Mouse (Mus musculus) small intestine, adult 2 months (tissue): ENCODE results near the gene Frem2.

ENCODE experiments used
- CTCF ChIP-seq: fragments of 200-500 bp; IDR thresholded peaks from 2 replicates; pipeline ENCODE4 v1.5.1; 2012; ENCODE audit warnings: low read depth, mild to moderate bottlenecking, control low read depth, inconsistent platforms, low read length, moderate library complexity, mixed read lengths; ENCODE audit not compliant: insufficient replicate concordance, insufficient read length; ENCODE audit errors: extremely low read depth
- POLR2A ChIP-seq: fragments of 200-500 bp; IDR thresholded peaks from 2 replicates; pipeline ENCODE4 v1.6.1; 2012; ENCODE audit warnings: low read depth, mild to moderate bottlenecking, control low read depth, inconsistent platforms, low read length, moderate library complexity

DNA sequence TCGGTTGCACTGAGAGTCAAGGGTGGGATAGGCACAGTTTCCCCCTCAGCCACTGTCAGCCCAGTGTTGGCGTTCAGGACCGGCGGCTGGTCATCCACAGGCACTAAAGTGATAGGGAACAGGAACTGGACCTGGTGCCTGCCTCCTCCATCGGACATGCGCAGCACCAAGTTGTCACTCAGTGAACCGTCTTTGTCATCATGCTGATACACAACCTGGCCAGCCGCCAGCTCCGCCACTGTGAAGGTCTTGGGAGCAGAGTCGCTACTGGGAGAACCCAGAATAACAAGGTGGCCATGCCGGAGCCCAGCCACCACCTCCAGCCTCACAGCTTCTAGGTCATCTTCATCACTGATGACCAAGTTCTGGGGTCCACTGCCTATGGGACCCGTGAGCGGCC is 1.8 kb downstream of the Frem2 start:
- no peak for TF ChIP-seq POLR2A
- no peak for TF ChIP-seq CTCF
